Mouse (Mus musculus) ovary, postnatal 10 days (tissue): ENCODE results near the gene Zfp580.
"Not testable (repeated sequence)": the region's sequence is repeated elsewhere in the genome, so short reads cannot be mapped to it uniquely, and the experiment has no call there.

Source experiments
- DNase-seq: peaks from one replicate; pipeline ENCODE4 v3.0.0; 2022; ENCODE audit warnings: low spot score

Gene Zfp580

GRCm38 (mm10) chr7:5051193-5052192, at the start of gene Zfp580:
Zfp580 (plus strand) TSS chr7:5051538.
- DNase-seq: peak; percentile 69

- DNase-seq: not testable (repeated sequence)
Observed at GRCm38 (mm10) chr7:5002876-5003275, 48.5 kb upstream of the Zfp580 start.

GRCm38 (mm10) chr7:5008229-5008628, 43.1 kb upstream of the Zfp580 start:
- no peak for DNase-seq

- no peak for DNase-seq
Observed at GRCm38 (mm10) chr7:5012681-5013513, 38.4 kb upstream of the Zfp580 start.

- peak; percentile 93 for DNase-seq
Observed at GRCm38 (mm10) chr7:5014251-5015117, 36.9 kb upstream of the Zfp580 start, which contains the start of the genes Zfp524 and Fiz1. Zfp524 (plus strand) TSS chr7:5014415. Fiz1 (minus strand) TSS chr7:5014697.

- DNase-seq: peak; percentile 90
Observed at GRCm38 (mm10) chr7:5015118-5016001, 36.0 kb upstream of the Zfp580 start, which contains the start of gene Gm44973. Gm44973 (plus strand) TSS chr7:5015496.

GRCm38 (mm10) chr7:5016057-5016456, 35.3 kb upstream of the Zfp580 start:
- no peak for DNase-seq

GRCm38 (mm10) chr7:5016920-5017319, 34.4 kb upstream of the Zfp580 start:
- DNase-seq: no peak

- no peak for DNase-seq
Observed at GRCm38 (mm10) chr7:5017352-5017751, 34.0 kb upstream of the Zfp580 start.

- DNase-seq: no peak
Observed at GRCm38 (mm10) chr7:5017931-5018330, 33.4 kb upstream of the Zfp580 start.

- DNase-seq: not testable (repeated sequence)
Observed at GRCm38 (mm10) chr7:5019576-5019975, 31.8 kb upstream of the Zfp580 start.

GRCm38 (mm10) chr7:5020000-5020681, 31.2 kb upstream of the Zfp580 start, which contains the start of the genes Zfp865 and Ccdc106:
Zfp865 (plus strand) TSS chr7:5020376.
Ccdc106 (plus strand) TSS chr7:5020553.
- DNase-seq: peak; percentile 96

- DNase-seq: no peak
Observed at GRCm38 (mm10) chr7:5020685-5021084, 30.7 kb upstream of the Zfp580 start.

GRCm38 (mm10) chr7:5021197-5021596, 30.1 kb upstream of the Zfp580 start:
- DNase-seq: no peak

GRCm38 (mm10) chr7:5029543-5029942, 21.8 kb upstream of the Zfp580 start:
- no peak for DNase-seq

- no peak for DNase-seq
Observed at GRCm38 (mm10) chr7:5029946-5030345, 21.4 kb upstream of the Zfp580 start.

- no peak for DNase-seq
Observed at GRCm38 (mm10) chr7:5030554-5031275, 20.6 kb upstream of the Zfp580 start.

- DNase-seq: no peak
Observed at GRCm38 (mm10) chr7:5031496-5031895, 19.8 kb upstream of the Zfp580 start.

GRCm38 (mm10) chr7:5033818-5034217, 17.5 kb upstream of the Zfp580 start, which contains the start of gene 4632433K11Rik:
4632433K11Rik (plus strand) TSS chr7:5034118.
- no peak for DNase-seq
